Mouse (Mus musculus) heart, postnatal 36 days (tissue): ENCODE measurements at regions not wholly inside any gene's neighbourhood (a gene's known extent, or its start where the extent isn't known, plus 50 kb on each side); places are given as distances from the start of the nearest gene placed in this dataset.

Source experiments
- DNase-seq, 2 experiments: peaks; one replicate each; pipeline ENCODE4 v3.0.0; 2021 to 2022
- intact Hi-C: fragments of 180-260 bp; cut with DNase I; formaldehyde crosslinking; loops from one replicate; pipeline ENCODE4 v1.15.1; 2025

GRCm38 (mm10) chr13:103683169-103683568 is 91.2 kb downstream of the Srek1 start:
- intact Hi-C loops, result no loop called here
- no peak for DNase-seq

- no peak for DNase-seq
- intact Hi-C loops, result no loop called here
These were observed 93.7 kb downstream of the Srek1 start for GRCm38 (mm10) chr13:103680740-103681139.

- intact Hi-C loops, result no loop called here
These were observed 94.4 kb downstream of the Srek1 start for GRCm38 (mm10) chr13:103680052-103680451.

GRCm38 (mm10) chr13:103676831-103677230 is 97.6 kb downstream of the Srek1 start:
- intact Hi-C loops, result no loop called here
- no peak for DNase-seq

More at GRCm38 (mm10) chr13:103680052-103680451, 94.4 kb downstream of the Srek1 start:
- no peak for DNase-seq

- intact Hi-C loops, result no loop called here
- no peak for DNase-seq
These were observed 98.2 kb downstream of the Srek1 start for GRCm38 (mm10) chr13:103676221-103676620.

GRCm38 (mm10) chr13:103670611-103671010 is 103.8 kb downstream of the Srek1 start:
- intact Hi-C loops, result no loop called here

GRCm38 (mm10) chr13:103669856-103670255 is 104.6 kb downstream of the Srek1 start:
- intact Hi-C loops, result no loop called here
- DNase-seq, result no peak

More at GRCm38 (mm10) chr13:103670611-103671010, 103.8 kb downstream of the Srek1 start:
- no peak for DNase-seq

GRCm38 (mm10) chr13:103667749-103668148 is 106.7 kb downstream of the Srek1 start:
- intact Hi-C loops, result no loop called here

GRCm38 (mm10) chr13:103660248-103660996 is 114.0 kb downstream of the Srek1 start:
- no peak for DNase-seq
- intact Hi-C loops, result no loop called here

More at GRCm38 (mm10) chr13:103667749-103668148, 106.7 kb downstream of the Srek1 start:
- no peak for DNase-seq

GRCm38 (mm10) chr13:103655966-103656365 is 118.4 kb downstream of the Srek1 start:
- no peak for DNase-seq
- intact Hi-C loops, result no loop called here

GRCm38 (mm10) chr13:103653216-103653615 is 121.2 kb downstream of the Srek1 start:
- intact Hi-C loops, result no loop called here
- no peak for DNase-seq

- intact Hi-C loops, result no loop called here
- DNase-seq, result no peak
These were observed 125.0 kb downstream of the Srek1 start for GRCm38 (mm10) chr13:103649383-103649782.

- intact Hi-C loops, result no loop called here
- no peak for DNase-seq
These were observed 126.4 kb downstream of the Srek1 start for GRCm38 (mm10) chr13:103648016-103648415.

- DNase-seq, result peak in 1 of 2 experiments; percentile 13
- intact Hi-C loops, result no loop called here
These were observed 128.4 kb downstream of the Srek1 start for GRCm38 (mm10) chr13:103646035-103646434.

- intact Hi-C loops, result loop anchor here (1.0 to 5.0 kb wide), 3 partner anchors 307 to 517 kb away; no protein-coding TSS in a partner anchor
- DNase-seq, result peak; percentile 31 to 49
These were observed 130.2 kb downstream of the Srek1 start for GRCm38 (mm10) chr13:103643993-103644722.

- intact Hi-C loops, result loop anchor here (5.0 kb wide), 2 partner anchors 306 to 516 kb away; no protein-coding TSS in a partner anchor
- DNase-seq, result no peak
These were observed 130.9 kb downstream of the Srek1 start for GRCm38 (mm10) chr13:103643486-103643885.

- DNase-seq, result no peak
- intact Hi-C loops, result loop anchor here (5.0 kb wide), 2 partner anchors 305 to 515 kb away; no protein-coding TSS in a partner anchor
These were observed 131.6 kb downstream of the Srek1 start for GRCm38 (mm10) chr13:103642542-103643375.

GRCm38 (mm10) chr13:103638038-103638437 is 136.4 kb downstream of the Srek1 start:
- intact Hi-C loops, result no loop called here
- DNase-seq, result no peak

GRCm38 (mm10) chr13:103637414-103637813 is 137.0 kb downstream of the Srek1 start:
- no peak for DNase-seq
- intact Hi-C loops, result no loop called here

GRCm38 (mm10) chr13:103636595-103636994 is 137.8 kb downstream of the Srek1 start:
- intact Hi-C loops, result no loop called here
- no peak for DNase-seq

- no peak for DNase-seq
- intact Hi-C loops, result no loop called here
These were observed 150.6 kb downstream of the Srek1 start for GRCm38 (mm10) chr13:103623810-103624209.
